Mouse (Mus musculus) megakaryocyte, adult 5-6 weeks (primary cell): ENCODE measurements around the gene Eps15. TPM values are rescaled to one million over a fixed set of nuclear protein-coding genes. Genes with fewer than 3 reads are reported as not detected.

ENCODE experiments used
- ATAC-seq: 2 replicates; pipeline ENCODE4 v1.8.0; 2016; ENCODE audit warnings: mild to moderate bottlenecking, inconsistent platforms; ENCODE audit not compliant: poor library complexity, severe bottlenecking
- total RNA-seq, 2 experiments: library from RNA; stranded (forward) in 1 of 2; stranded (reverse) in 1 of 2; fragments of 153-499, 151-499 nt in 1 of 2; fragments of 221-1000, 200-1000 nt in 1 of 2; gene quantifications; 2 replicates each; pipeline versions ENCODE4 v1.2.3 to v1.2.4; 2015 to 2017

The Eps15 gene
- total RNA-seq, 2 experiments from 2014 or later = 103 to 127 TPM

DNA sequence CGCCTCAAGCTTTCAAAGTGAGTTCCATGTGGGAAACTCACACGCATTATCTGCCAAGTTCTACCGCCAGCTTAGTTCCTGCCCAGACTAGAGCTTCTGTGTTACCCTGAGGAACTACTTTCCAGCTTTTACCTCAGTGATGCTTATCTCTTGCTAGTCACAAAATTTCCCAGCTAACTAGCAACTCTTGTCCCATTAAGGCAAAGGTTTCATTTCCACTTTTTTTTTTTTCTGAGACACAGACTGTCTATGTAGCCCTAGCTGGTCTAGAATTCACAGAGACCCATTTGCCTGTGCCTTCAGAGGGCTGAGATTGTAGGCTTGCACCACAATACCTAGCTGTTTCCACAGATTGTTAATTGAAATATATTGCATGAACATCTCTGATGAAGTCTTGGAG, 12.6 kb upstream of the Eps15 start:
- ATAC-seq = peak; percentile 20; the same call in 1 of the 2 replicates

DNA sequence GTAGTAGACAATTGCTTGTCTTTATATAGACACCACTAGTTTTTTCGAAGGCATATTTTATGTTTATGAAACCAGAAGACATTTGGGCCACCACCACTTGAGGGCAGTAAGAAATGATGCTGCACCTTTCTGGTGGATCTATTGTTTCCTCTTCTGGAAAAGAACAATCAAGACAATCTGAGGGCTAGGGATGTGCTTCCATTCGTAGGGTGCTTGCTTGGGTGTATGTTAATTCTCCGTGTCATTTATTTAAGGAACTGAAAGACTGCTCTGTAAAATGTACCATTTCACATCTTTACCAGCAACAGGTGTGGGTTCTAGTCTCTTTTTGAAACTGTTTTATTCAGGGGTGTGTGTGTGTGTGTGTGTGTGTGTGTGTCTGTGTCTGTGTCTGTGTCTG, 11.2 kb upstream of the Eps15 start:
- ATAC-seq = no peak

DNA sequence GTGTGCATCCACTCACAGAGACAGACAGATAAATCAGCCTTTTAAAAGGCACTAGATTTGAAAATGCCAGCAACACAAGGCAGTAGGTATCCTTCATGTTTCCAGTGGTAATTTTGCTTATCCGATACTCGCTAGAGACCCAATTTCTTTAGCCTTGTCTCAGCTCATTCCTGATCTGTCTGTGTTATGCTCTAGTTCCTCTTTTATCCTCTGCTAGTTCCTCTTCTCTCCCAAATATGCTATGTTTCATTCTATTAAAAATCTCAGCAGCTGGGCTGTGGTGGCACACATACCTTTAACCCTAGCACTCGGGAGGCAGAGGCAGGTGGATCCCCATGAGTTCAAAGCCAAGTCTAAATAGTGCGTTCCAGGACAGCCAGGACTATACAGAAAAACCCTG, 8.3 kb upstream of the Eps15 start:
- peak; percentile 88 for ATAC-seq

DNA sequence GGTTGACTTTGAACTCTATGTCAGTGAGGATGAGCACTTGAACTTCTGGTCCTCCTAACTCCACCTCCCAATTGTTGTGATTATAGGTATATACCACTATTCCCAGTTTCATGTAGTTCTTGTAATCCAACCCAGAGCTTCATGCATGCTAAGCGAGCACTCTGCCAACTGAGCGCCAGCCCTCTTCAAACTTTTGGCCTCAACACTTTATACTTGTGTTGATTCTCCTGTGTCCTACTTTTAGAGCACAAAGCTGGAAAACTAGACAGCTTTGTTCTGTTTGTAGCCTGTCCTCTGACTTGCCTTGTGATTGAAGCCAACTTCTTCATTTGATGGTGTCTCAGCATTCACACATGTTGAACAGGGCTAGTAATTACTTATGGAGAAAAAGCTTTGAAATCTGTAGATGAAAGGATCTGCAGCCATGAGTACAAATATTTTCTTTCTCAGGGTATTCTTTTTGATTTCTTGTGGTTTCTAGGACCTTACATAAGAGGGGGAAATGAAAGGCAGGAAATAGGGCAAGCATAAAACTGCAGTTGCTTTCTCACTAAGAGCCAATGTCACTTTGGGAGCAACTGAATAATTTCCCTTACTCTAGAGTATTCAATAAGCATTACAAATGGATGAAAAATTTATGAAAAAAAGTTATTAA, 6.4 kb upstream of the Eps15 start:
- no peak; the same call in 1 of the 2 replicates for ATAC-seq

DNA sequence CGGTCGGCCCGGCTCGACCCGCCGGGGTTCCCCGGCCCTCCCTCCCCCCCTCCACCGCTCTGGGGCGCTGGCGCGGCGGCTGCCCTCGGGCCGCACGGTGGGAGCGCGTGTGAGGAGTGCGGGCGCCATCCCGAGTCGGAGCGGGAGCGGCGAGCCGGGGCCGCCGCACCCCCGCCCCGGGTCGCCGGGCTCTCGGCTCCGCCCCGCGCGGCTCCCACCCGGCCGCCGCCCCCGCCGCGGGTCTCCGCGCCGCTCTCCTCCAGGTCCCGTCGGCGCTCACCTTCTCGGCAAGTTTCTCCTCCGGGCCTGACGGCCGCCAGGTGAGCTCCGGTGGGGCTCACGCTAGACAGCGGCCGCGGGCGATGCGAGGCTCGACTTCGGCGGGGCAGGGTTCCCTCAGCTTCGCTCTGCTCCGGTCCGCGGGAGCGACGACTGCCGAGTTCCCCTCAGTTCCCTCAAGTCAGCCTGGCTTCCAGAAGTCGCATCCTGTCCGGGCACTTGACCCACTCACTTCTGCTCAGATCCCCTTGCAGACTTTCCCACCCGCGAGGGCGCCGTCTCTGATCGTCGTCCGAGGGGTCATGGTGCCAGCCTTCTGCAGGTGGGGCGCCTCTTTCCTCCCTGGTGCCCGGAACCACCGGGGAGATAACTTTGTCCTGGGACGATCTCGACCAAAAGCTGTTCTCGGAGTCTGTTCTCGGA, 542 bp downstream of the Eps15 start:
- ATAC-seq = peak; percentile 42

GRCm38 (mm10) chr4:109281161-109281560, 1.1 kb downstream of the Eps15 start:
- ATAC-seq = peak; percentile 7; the same call in 1 of the 2 replicates

GRCm38 (mm10) chr4:109281946-109282345, 1.9 kb downstream of the Eps15 start:
- no peak for ATAC-seq

- ATAC-seq = no peak
Measured at GRCm38 (mm10) chr4:109294629-109295028, 14.6 kb downstream of the Eps15 start.

DNA sequence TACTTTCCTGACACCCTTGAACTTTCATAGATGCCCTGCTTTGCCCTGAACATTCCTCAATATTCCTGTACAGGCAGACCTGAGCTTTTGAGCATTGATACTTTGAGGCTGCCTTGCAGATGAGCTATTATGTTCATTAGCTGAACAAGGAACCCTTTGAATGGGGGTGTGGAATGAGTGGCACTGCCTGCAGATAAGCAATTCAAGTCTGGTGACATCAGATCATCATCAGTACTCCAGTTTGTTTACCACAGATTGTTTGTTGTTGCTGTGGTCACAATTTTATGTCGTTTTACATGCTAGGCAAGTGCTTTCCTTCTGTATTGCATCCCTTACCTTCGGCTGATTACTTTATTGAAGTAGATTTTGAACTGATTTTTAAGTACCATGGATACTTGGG, 16.4 kb downstream of the Eps15 start:
- no peak for ATAC-seq

- no peak for ATAC-seq
Measured at GRCm38 (mm10) chr4:109299136-109299535, 19.1 kb downstream of the Eps15 start.

- ATAC-seq = no peak
Measured at GRCm38 (mm10) chr4:109316941-109317894, 37.1 kb downstream of the Eps15 start.

DNA sequence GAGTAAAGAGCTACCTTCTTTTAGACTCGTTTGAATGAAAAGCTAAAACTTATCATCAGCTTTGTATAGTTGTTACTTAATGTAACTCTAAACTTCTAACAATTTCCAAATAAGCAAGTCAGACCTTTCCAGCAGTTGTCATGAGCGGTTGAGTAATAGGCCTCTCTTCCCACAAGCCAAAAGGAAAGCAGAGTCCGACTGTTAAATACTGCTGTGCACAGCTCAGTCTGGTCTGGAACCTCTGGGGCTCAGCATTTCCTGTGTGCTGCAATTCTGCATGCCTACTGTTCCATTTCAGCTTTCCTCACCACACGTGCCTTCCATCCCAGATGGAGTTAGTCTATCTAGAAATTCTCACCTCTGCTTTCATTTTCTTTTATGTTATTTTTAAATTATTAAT, 56.7 kb downstream of the Eps15 start:
- no peak for ATAC-seq

GRCm38 (mm10) chr4:109341222-109341621, 61.2 kb downstream of the Eps15 start:
- no peak for ATAC-seq

GRCm38 (mm10) chr4:109342783-109343485, 62.9 kb downstream of the Eps15 start:
- no peak for ATAC-seq

DNA sequence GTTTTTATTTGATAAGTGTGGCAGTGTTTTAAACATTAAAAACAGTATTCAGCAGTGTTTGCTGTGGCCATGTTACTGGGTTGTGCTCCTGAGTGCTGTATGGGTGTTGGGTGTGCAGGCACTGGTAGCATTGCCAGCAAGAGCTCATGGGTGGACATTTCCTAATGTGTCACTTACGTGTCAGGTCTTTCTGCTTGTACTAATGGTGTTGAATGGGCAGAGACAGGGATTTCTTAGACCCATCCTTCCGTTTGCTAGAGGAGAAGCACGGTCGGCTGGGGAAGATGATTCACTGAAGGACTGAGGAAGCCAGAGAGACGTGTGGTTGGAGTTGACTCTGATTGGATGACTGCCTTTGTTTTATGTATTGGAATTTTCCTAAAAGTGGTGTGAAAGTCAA, 63.8 kb downstream of the Eps15 start:
- no peak for ATAC-seq

DNA sequence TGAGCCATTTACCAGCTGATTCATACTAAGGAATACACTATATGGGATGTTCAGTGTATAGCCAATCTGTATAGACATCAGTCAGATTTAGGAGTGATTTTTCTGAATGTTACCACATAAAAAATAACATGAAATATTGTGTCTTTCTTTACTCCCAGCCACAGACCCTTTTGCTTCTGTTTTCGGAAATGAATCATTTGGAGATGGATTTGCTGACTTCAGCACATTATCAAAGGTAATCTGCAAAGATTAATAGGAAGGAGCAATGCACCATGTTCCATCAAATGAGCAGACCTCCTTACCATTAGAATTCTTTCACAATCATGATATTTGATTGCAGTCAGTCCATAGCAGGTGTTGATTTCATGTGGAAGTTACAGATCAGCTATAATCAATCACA, 98.0 kb downstream of the Eps15 start:
- no peak for ATAC-seq

DNA sequence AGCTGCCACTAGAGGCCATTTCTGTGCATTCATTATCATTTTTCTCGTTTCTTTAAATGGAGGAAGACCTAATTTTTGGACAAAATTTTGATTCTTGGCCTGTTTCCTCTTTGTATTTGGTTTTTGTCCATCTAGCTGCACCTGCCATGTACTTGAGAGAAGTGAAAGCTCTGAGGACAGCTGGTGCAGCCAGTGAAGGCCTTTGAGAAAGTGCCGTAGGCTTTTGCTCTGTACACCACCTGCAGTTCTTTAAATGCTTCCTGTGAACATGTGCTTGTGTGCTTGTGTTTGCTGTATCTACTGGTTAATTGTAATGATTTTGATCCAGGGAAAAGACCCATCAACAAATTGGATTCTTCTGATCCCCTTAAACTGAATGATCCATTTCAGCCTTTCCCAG, 102.4 kb downstream of the Eps15 start:
- no peak for ATAC-seq

DNA sequence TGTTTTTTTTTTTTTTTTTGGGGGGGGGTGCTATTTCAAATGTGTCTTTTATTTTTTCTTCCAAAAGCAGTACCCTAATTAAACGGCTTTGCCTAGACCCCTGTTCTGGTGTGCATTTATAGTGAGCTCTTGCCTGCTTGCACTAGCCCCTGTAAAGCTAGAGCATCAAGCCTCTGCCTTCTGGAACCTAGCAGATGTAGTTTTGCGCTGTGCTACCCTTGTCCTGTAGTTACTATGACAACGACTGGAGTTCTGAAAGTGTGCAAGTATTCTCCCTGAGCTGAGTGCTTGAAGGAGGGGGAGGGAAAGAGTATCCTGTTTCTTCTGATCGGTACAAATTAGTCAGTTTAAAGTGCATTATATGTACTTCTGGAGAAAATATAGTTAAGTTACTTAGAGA, 105.5 kb downstream of the Eps15 start:
- ATAC-seq = no peak

- no peak for ATAC-seq
Measured at GRCm38 (mm10) chr4:109393229-109393779, 113.2 kb downstream of the Eps15 start.

- ATAC-seq = peak; percentile 25; the same call in 1 of the 2 replicates
Measured at GRCm38 (mm10) chr4:109393902-109394301, 113.8 kb downstream of the Eps15 start.
